ENCODE assay signal across 24 mouse cellular contexts in the genomic region with DNA sequence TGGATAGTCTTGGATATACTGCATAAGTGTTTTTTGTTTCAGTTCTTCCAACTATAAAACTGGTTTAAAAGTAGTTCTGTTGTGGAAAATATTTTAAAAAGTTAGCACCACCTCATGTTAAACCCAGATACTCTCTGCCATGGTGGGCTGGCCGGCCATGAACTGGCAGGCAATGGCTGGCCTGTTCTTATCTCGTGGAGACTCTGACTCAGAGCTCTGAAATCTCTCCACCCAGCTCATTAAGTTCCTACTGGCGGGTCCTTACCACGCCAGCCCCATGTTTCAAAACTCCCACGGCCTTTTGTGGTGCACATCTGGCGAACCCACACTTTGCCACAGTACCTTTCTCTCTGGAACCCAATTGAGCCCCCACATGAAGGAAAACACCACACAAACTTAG.
DNase-seq lines count a peak whose midpoint lies in the region; ATAC-seq and TF ChIP-seq lines count a peak whose summit lies in the region.
"Had no signal": no experiment of that assay in that cellular context is flagged by ENCODE, and none has a peak within 500 bp of the region (broad histone marks: within the 10 kb centered on the region; RNA-seq: fewer than 3 reads in every experiment).

No protein-coding gene starts in this region.

- no peak for TF ChIP-seq POLR2A in MEL (IDR thresholded peaks at IDR 0.05; ENCODE audit: control insufficient read depth in 1 of 2, insufficient read depth in 1 of 2, low read depth in 1 of 2, low read length in 2 of 2, poor library complexity in 1 of 2)

- TF ChIP-seq RAD21 in MEL (IDR thresholded peaks at IDR 0.05; ENCODE audit: low read depth, low read length), result no peak

- no peaks in the 10 kb centered on the region for H3K4me1 ChIP-seq in heart, embryonic 10.5 days
- H3K4me1 ChIP-seq in midbrain, embryonic 11.5 days (ENCODE audit: control insufficient read depth, insufficient read depth, low read length), result no peaks in the 10 kb centered on the region
- H3K4me1 ChIP-seq in midbrain, embryonic 16.5 days (ENCODE audit: control insufficient read depth, insufficient read depth, low read length), result no peaks in the 10 kb centered on the region
- no peaks in the 10 kb centered on the region for H3K4me1 ChIP-seq in MEL (ENCODE audit: control insufficient read depth in 1 of 2, insufficient read depth in 2 of 2, low read length in 2 of 2)
- H3K4me1 ChIP-seq: heart, embryonic 15.5 days; hindbrain, embryonic 12.5 days; limb, embryonic 10.5 days had no signal

- peak; percentile 7 to 8 for DNase-seq in heart, adult 9 months (ENCODE audit: low spot score in 2 of 2)
- no peak for DNase-seq in heart, embryonic 10.5 days (ENCODE audit: low spot score)
- DNase-seq in midbrain, embryonic 11.5 days (ENCODE audit: low spot score, missing footprints), result peak; percentile 21
- peak; percentile 6 for DNase-seq in MEL (ENCODE audit: low read depth, low spot score)
- peak; percentile 6 for DNase-seq in adrenal gland, postnatal 25 days
- no peak for DNase-seq in gastrocnemius, postnatal 4 days (ENCODE audit: low spot score in 2 of 2)
- no peak for DNase-seq in layer of hippocampus, adult 2 months (ENCODE audit: low spot score in 2 of 2)
- DNase-seq: cerebellum, adult 11 months; cerebellum, postnatal 14 days; gastrocnemius, postnatal 25 days; kidney, adult 8-10 months; kidney, postnatal 14 days; liver, postnatal 0 days; right cerebral cortex, postnatal 14 days; spleen, adult 18-20 months; thymus, adult 2 months had no signal

- no peak overlapping the region for H3K4me3 ChIP-seq in heart, embryonic 10.5 days
- H3K4me3 ChIP-seq in midbrain, embryonic 11.5 days (ENCODE audit: low read depth, low read length), result no peak overlapping the region
- no peak overlapping the region for H3K4me3 ChIP-seq in midbrain, embryonic 16.5 days (ENCODE audit: low read depth, low read length)
- no peak overlapping the region for H3K4me3 ChIP-seq in MEL (ENCODE audit: control insufficient read depth in 1 of 2, insufficient read depth in 1 of 2, low read depth in 2 of 2, low read length in 2 of 2)
- no peak overlapping the region for H3K4me3 ChIP-seq in layer of hippocampus, adult 2 months
- H3K4me3 ChIP-seq: heart, embryonic 15.5 days; hindbrain, embryonic 12.5 days; limb, embryonic 10.5 days; midbrain, embryonic 13.5 days; neural tube, embryonic 13.5 days had no signal

- 37% methylated on average over 6 of the region's 6 CpGs for WGBS in heart, embryonic 10.5 days
- WGBS in midbrain, embryonic 11.5 days, result 86% methylated on average over 6 of the region's 6 CpGs
- WGBS in midbrain, embryonic 16.5 days, result 86% methylated on average over 6 of the region's 6 CpGs

- no peak for ATAC-seq in midbrain, embryonic 11.5 days (ENCODE audit: low FRiP score)
- ATAC-seq in midbrain, embryonic 16.5 days, result no peak
- ATAC-seq: activated CD4-positive, CD25-positive, alpha-beta regulatory T cell, adult 4 months; forebrain, embryonic 16.5 days; midbrain, embryonic 13.5 days had no signal

- no peak for TF ChIP-seq EP300 in MEL (IDR thresholded peaks at IDR 0.05; ENCODE audit: low read depth in 1 of 2, low read length in 2 of 2)

- H3K79me2 ChIP-seq in MEL (ENCODE audit: control insufficient read depth, insufficient read depth, low read length, poor library complexity), result no peaks in the 10 kb centered on the region

- H3K9me3 ChIP-seq in heart, embryonic 10.5 days, result no peaks in the 10 kb centered on the region
- no peaks in the 10 kb centered on the region; the same call in 1 of the 2 replicates for H3K9me3 ChIP-seq in midbrain, embryonic 11.5 days (ENCODE audit: control insufficient read depth, low read length)
- H3K9me3 ChIP-seq in midbrain, embryonic 16.5 days (replicated peaks; ENCODE audit: control insufficient read depth, low read length, poor library complexity, severe bottlenecking), result no peaks in the 10 kb centered on the region
- H3K9me3 ChIP-seq in MEL (replicated peaks; ENCODE audit: insufficient read depth, low read length), result no peaks in the 10 kb centered on the region
- H3K9me3 ChIP-seq: heart, embryonic 15.5 days; hindbrain, embryonic 12.5 days; limb, embryonic 10.5 days; midbrain, embryonic 13.5 days had no signal

- H3K9ac ChIP-seq in midbrain, embryonic 11.5 days (ENCODE audit: low read length), result no peak overlapping the region
- H3K9ac ChIP-seq in midbrain, embryonic 16.5 days (ENCODE audit: low read depth, low read length), result no peak overlapping the region
- H3K9ac ChIP-seq in MEL (ENCODE audit: control insufficient read depth, low read depth, low read length, poor library complexity, severe bottlenecking), result no peak overlapping the region
- H3K9ac ChIP-seq: heart, embryonic 15.5 days; hindbrain, embryonic 12.5 days; liver, postnatal 0 days; midbrain, embryonic 13.5 days; neural tube, embryonic 13.5 days had no signal

- no peaks in the 10 kb centered on the region for H3K36me3 ChIP-seq in heart, embryonic 10.5 days
- H3K36me3 ChIP-seq in midbrain, embryonic 11.5 days (ENCODE audit: control insufficient read depth, insufficient read depth, low read length), result no peaks in the 10 kb centered on the region
- no peaks in the 10 kb centered on the region for H3K36me3 ChIP-seq in midbrain, embryonic 16.5 days (ENCODE audit: control insufficient read depth, insufficient read depth, low read length)
- H3K36me3 ChIP-seq in MEL (ENCODE audit: control insufficient read depth in 1 of 2, insufficient read depth in 2 of 2, low read length in 2 of 2), result no peaks in the 10 kb centered on the region
- H3K36me3 ChIP-seq: heart, embryonic 15.5 days; hindbrain, embryonic 12.5 days; limb, embryonic 10.5 days; midbrain, embryonic 13.5 days; neural tube, embryonic 13.5 days had no signal

- TF ChIP-seq CTCF in MEL (IDR thresholded peaks at IDR 0.05 in 2 of 3, conservative IDR thresholded peaks at IDR 0.05 in 1 of 3; ENCODE audit: control insufficient read depth in 1 of 3, insufficient read depth in 1 of 3, low read depth in 2 of 3, low read length in 3 of 3, poor library complexity in 1 of 3, severe bottlenecking in 1 of 3), result no peak
- no peak for TF ChIP-seq CTCF in layer of hippocampus, adult 2 months (conservative IDR thresholded peaks at IDR 0.05)

- no peak overlapping the region for H3K27ac ChIP-seq in heart, embryonic 10.5 days
- H3K27ac ChIP-seq in midbrain, embryonic 11.5 days (ENCODE audit: low read depth, low read length), result no peak overlapping the region
- H3K27ac ChIP-seq in midbrain, embryonic 16.5 days (ENCODE audit: low read length), result no peak overlapping the region
- no peak overlapping the region for H3K27ac ChIP-seq in MEL (ENCODE audit: control insufficient read depth, low read depth, low read length)
- H3K27ac ChIP-seq in layer of hippocampus, adult 2 months, result no peak overlapping the region
- H3K27ac ChIP-seq: heart, embryonic 15.5 days; hindbrain, embryonic 12.5 days; limb, embryonic 10.5 days; midbrain, embryonic 13.5 days; neural tube, embryonic 13.5 days had no signal

- no peak overlapping the region for H3K4me2 ChIP-seq in midbrain, embryonic 11.5 days
- H3K4me2 ChIP-seq in midbrain, embryonic 16.5 days (ENCODE audit: low read length), result no peak overlapping the region
- H3K4me2 ChIP-seq: heart, embryonic 15.5 days; hindbrain, embryonic 12.5 days; midbrain, embryonic 13.5 days; neural tube, embryonic 13.5 days had no signal

- no peaks in the 10 kb centered on the region for H3K27me3 ChIP-seq in heart, embryonic 10.5 days (ENCODE audit: insufficient read depth, poor library complexity, severe bottlenecking)
- H3K27me3 ChIP-seq in midbrain, embryonic 11.5 days (ENCODE audit: control insufficient read depth, insufficient read depth, low read length), result no peaks in the 10 kb centered on the region
- no peaks in the 10 kb centered on the region for H3K27me3 ChIP-seq in midbrain, embryonic 16.5 days (ENCODE audit: control insufficient read depth, insufficient read depth, low read depth, low read length)
- H3K27me3 ChIP-seq in MEL (ENCODE audit: control insufficient read depth in 1 of 2, insufficient read depth in 2 of 2, low read length in 2 of 2), result peaks cover 3 to 4% of the 10 kb centered on the region in 2 experiments; a peak in 3 of 4 replicates
- H3K27me3 ChIP-seq: heart, embryonic 15.5 days; hindbrain, embryonic 12.5 days; midbrain, embryonic 13.5 days; neural tube, embryonic 13.5 days had no signal

TF ChIP-seq in MEL, 35 proteins besides CTCF, POLR2A, EP300 and RAD21:
- TF ChIP-seq JUND (IDR thresholded peaks at IDR 0.05; ENCODE audit: low read depth, low read length) (no peak), TCF12 (IDR thresholded peaks at IDR 0.05; ENCODE audit: low read depth, low read length) (no peak), CHD2 (IDR thresholded peaks at IDR 0.05; ENCODE audit: low read length) (no peak), TAL1 (IDR thresholded peaks at IDR 0.05; ENCODE audit: low read length) (no peak), MAZ (IDR thresholded peaks at IDR 0.05; ENCODE audit: low read depth, low read length) (no peak), HCFC1 (IDR thresholded peaks at IDR 0.05; ENCODE audit: low read depth, low read length) (no peak), NRF1 (IDR thresholded peaks at IDR 0.05; ENCODE audit: insufficient read depth, low read depth, low read length, poor library complexity, severe bottlenecking) (no peak), SMC3 (IDR thresholded peaks at IDR 0.05; ENCODE audit: low read depth, low read length) (no peak), ZMIZ1 (IDR thresholded peaks at IDR 0.05; ENCODE audit: low read depth, low read length) (no peak), MAX (IDR thresholded peaks at IDR 0.05; ENCODE audit: low read length) (no peak), BHLHE40 (IDR thresholded peaks at IDR 0.05; ENCODE audit: borderline replicate concordance, low read depth, low read length) (no peak), ETS1 (IDR thresholded peaks at IDR 0.05; ENCODE audit: low read depth, low read length) (no peak), POLR2AphosphoS2 (IDR thresholded peaks at IDR 0.05; ENCODE audit: low read length) (no peak)

Comparison
In these comparisons a context has a peak if more than half of its experiments do, and no peak if none do; other contexts are left out.
1. DNase-seq: peak in heart, adult 9 months (2 of 2), midbrain, embryonic 11.5 days (single experiment), MEL (single experiment) and adrenal gland, postnatal 25 days (single experiment); none in heart, embryonic 10.5 days (single experiment), gastrocnemius, postnatal 4 days (0 of 2) and layer of hippocampus, adult 2 months (0 of 2).